Mouse (Mus musculus): ENCODE results near the gene Dip2a. TPM values are rescaled to one million over a fixed set of nuclear protein-coding genes. Genes with fewer than 3 reads are reported as not detected.

Dip2a gene
- polyA plus RNA-seq, 1 experiment from 2014 or later, result 5.7 TPM

- no peaks in the 10 kb centered on the region for H3K4me1 ChIP-seq (ENCODE audit: control insufficient read depth, insufficient read depth, low read length)
- H3K4me3 ChIP-seq (ENCODE audit: low read length), result no peak overlapping the region
- ATAC-seq (ENCODE audit: low FRiP score, low TSS enrichment), result no peak
- H3K4me2 ChIP-seq (replicated peaks; ENCODE audit: low read depth, low read length), result no peak overlapping the region
- H3K9me3 ChIP-seq (ENCODE audit: control insufficient read depth, low read length), result no peaks in the 10 kb centered on the region
- H3K36me3 ChIP-seq (ENCODE audit: control insufficient read depth, insufficient read depth, low read length), result peaks cover 70% of the 10 kb centered on the region
- no peaks in the 10 kb centered on the region for H3K27me3 ChIP-seq (ENCODE audit: control insufficient read depth, insufficient read depth, low read length)
- no peak overlapping the region for H3K27ac ChIP-seq (ENCODE audit: low read depth, low read length)
- 82% methylated on average over 5 of the region's 5 CpGs for WGBS
- no peak overlapping the region for H3K9ac ChIP-seq (ENCODE audit: low read depth, low read length)
Observed at GRCm38 (mm10) chr10:76289052-76289451, 56.0 kb downstream of the Dip2a start.

GRCm38 (mm10) chr10:76288268-76288993, 56.7 kb downstream of the Dip2a start:
- WGBS, result 82% methylated on average over 11 of the region's 11 CpGs
- ATAC-seq (ENCODE audit: low FRiP score, low TSS enrichment), result no peak
- Histone ChIP-seq H3K27ac (ENCODE audit: low read depth, low read length) (no peak overlapping the region), H3K9me3 (ENCODE audit: control insufficient read depth, low read length) (no peaks in the 10 kb centered on the region), H3K4me2 (replicated peaks; ENCODE audit: low read depth, low read length) (no peak overlapping the region), H3K27me3 (ENCODE audit: control insufficient read depth, insufficient read depth, low read length) (no peaks in the 10 kb centered on the region), H3K4me3 (ENCODE audit: low read length) (no peak overlapping the region), H3K4me1 (ENCODE audit: control insufficient read depth, insufficient read depth, low read length) (no peaks in the 10 kb centered on the region), H3K9ac (ENCODE audit: low read depth, low read length) (no peak overlapping the region), H3K36me3 (ENCODE audit: control insufficient read depth, insufficient read depth, low read length) (peaks cover 71% of the 10 kb centered on the region)

GRCm38 (mm10) chr10:76278541-76279097, 66.5 kb downstream of the Dip2a start:
- no peak for ATAC-seq (ENCODE audit: low FRiP score, low TSS enrichment)

DNA sequence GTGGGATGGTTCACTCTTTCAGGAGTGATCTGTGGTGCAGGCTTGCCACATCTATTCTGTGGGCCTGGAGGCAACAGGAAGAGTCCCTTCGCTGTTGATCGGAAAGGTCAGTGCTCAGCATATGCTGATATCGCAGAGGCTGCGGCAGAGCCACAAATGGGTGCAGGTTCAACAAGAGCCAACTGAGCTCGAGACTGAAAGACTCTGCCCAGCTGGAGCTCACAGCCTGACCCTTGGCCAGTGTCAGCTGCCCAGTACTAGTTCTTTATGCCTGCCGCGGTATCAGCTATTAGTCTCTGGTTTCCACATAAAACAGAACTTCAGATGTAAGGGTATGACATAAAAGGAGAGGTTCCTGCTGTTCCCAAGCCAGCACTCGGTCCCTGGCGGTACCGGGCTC, 69.8 kb downstream of the Dip2a start:
- no peaks in the 10 kb centered on the region for H3K4me1 ChIP-seq (ENCODE audit: control insufficient read depth, insufficient read depth, low read length)
- no peak overlapping the region for H3K9ac ChIP-seq (ENCODE audit: low read depth, low read length)
- H3K27me3 ChIP-seq (ENCODE audit: control insufficient read depth, insufficient read depth, low read length), result no peaks in the 10 kb centered on the region
- no peak for ATAC-seq (ENCODE audit: low FRiP score, low TSS enrichment)
- peaks cover 62% of the 10 kb centered on the region for H3K36me3 ChIP-seq (ENCODE audit: control insufficient read depth, insufficient read depth, low read length)
- no peak overlapping the region for H3K4me3 ChIP-seq (ENCODE audit: low read length)
- no peak overlapping the region for H3K4me2 ChIP-seq (replicated peaks; ENCODE audit: low read depth, low read length)
- no peak overlapping the region for H3K27ac ChIP-seq (ENCODE audit: low read depth, low read length)
- 78% methylated on average over 10 of the region's 10 CpGs for WGBS
- no peaks in the 10 kb centered on the region for H3K9me3 ChIP-seq (ENCODE audit: control insufficient read depth, low read length)

More at GRCm38 (mm10) chr10:76278541-76279097, 66.5 kb downstream of the Dip2a start:
- 67% methylated on average over 5 of the region's 5 CpGs for WGBS
- no peaks in the 10 kb centered on the region for H3K4me1 ChIP-seq (ENCODE audit: control insufficient read depth, insufficient read depth, low read length)
- H3K27ac ChIP-seq (ENCODE audit: low read depth, low read length), result no peak overlapping the region
- H3K36me3 ChIP-seq (ENCODE audit: control insufficient read depth, insufficient read depth, low read length), result peaks cover 54% of the 10 kb centered on the region
- H3K4me2 ChIP-seq (replicated peaks; ENCODE audit: low read depth, low read length), result no peak overlapping the region
- H3K27me3 ChIP-seq (ENCODE audit: control insufficient read depth, insufficient read depth, low read length), result no peaks in the 10 kb centered on the region
- no peak overlapping the region for H3K9ac ChIP-seq (ENCODE audit: low read depth, low read length)
- H3K4me3 ChIP-seq (ENCODE audit: low read length), result no peak overlapping the region
- H3K9me3 ChIP-seq (ENCODE audit: control insufficient read depth, low read length), result no peaks in the 10 kb centered on the region

DNA sequence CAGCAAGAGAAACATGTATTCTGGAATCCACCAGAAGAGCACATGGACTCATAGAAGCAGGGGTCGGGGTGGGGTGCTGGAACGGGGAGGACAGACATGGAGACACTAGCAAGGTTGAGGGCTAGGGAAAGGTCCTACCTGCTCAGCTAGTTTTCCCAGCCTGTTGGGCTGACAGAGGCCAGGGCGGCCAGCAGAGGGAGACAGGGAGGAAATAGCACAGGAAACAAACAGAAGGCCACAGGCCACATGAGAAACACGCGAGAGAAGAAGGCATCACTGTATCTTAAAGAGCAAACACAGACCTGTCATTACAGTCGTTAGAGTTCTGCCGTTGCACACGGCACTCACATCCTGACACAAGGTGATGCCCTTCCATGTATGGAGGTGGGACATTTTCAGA, 73.9 kb downstream of the Dip2a start:
- whole genome bisulfite sequencing, result 49% methylated on average over 8 of the region's 8 CpGs
- no peak overlapping the region for H3K27ac ChIP-seq (ENCODE audit: low read depth, low read length)
- no peaks in the 10 kb centered on the region for H3K9me3 ChIP-seq (ENCODE audit: control insufficient read depth, low read length)
- H3K4me3 ChIP-seq (ENCODE audit: low read length), result no peak overlapping the region
- no peak overlapping the region for H3K4me2 ChIP-seq (replicated peaks; ENCODE audit: low read depth, low read length)
- no peak overlapping the region for H3K9ac ChIP-seq (ENCODE audit: low read depth, low read length)
- H3K27me3 ChIP-seq (ENCODE audit: control insufficient read depth, insufficient read depth, low read length), result no peaks in the 10 kb centered on the region
- no peak for ATAC-seq (ENCODE audit: low FRiP score, low TSS enrichment)
- no peaks in the 10 kb centered on the region for H3K4me1 ChIP-seq (ENCODE audit: control insufficient read depth, insufficient read depth, low read length)
- H3K36me3 ChIP-seq (ENCODE audit: control insufficient read depth, insufficient read depth, low read length), result peaks cover 55% of the 10 kb centered on the region

DNA sequence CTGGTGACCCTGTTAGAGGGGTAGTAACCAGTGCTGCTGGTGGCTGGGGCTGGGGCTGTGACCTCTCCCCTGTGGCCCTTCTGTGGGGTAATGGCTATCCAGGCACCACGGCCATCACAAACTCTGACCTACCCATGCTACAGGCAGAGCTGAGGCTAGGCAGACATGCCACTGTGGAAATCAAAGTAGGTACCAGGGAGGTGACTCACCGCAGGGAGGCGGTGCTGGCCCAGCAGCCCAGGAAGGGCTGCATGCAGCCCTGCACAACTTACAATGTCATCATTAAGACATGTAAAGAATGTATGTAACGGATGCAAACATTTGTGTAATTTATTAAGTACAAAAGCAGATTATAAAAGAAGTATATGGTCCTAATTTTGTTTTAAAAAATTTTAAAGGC, 82.7 kb downstream of the Dip2a start:
- peaks cover 6% of the 10 kb centered on the region; the same call in 1 of the 2 replicates for H3K36me3 ChIP-seq (ENCODE audit: control insufficient read depth, insufficient read depth, low read length)
- no peak overlapping the region for H3K4me2 ChIP-seq (replicated peaks; ENCODE audit: low read depth, low read length)
- H3K9ac ChIP-seq (ENCODE audit: low read depth, low read length), result no peak overlapping the region
- no peak overlapping the region for H3K4me3 ChIP-seq (ENCODE audit: low read length)
- H3K27ac ChIP-seq (ENCODE audit: low read depth, low read length), result no peak overlapping the region
- 78% methylated on average over 4 of the region's 4 CpGs for WGBS
- no peaks in the 10 kb centered on the region for H3K4me1 ChIP-seq (ENCODE audit: control insufficient read depth, insufficient read depth, low read length)
- H3K9me3 ChIP-seq (ENCODE audit: control insufficient read depth, low read length), result no peaks in the 10 kb centered on the region
- H3K27me3 ChIP-seq (ENCODE audit: control insufficient read depth, insufficient read depth, low read length), result no peaks in the 10 kb centered on the region
- ATAC-seq (ENCODE audit: low FRiP score, low TSS enrichment), result no peak

- Histone ChIP-seq H3K4me2 (replicated peaks; ENCODE audit: low read depth, low read length) (no peak overlapping the region), H3K4me3 (ENCODE audit: low read length) (no peak overlapping the region), H3K9me3 (ENCODE audit: control insufficient read depth, low read length) (no peaks in the 10 kb centered on the region), H3K4me1 (ENCODE audit: control insufficient read depth, insufficient read depth, low read length) (no peaks in the 10 kb centered on the region), H3K27ac (ENCODE audit: low read depth, low read length) (no peak overlapping the region), H3K36me3 (ENCODE audit: control insufficient read depth, insufficient read depth, low read length) (peaks cover 6% of the 10 kb centered on the region; the same call in 1 of the 2 replicates), H3K9ac (ENCODE audit: low read depth, low read length) (no peak overlapping the region), H3K27me3 (ENCODE audit: control insufficient read depth, insufficient read depth, low read length) (no peaks in the 10 kb centered on the region)
- ATAC-seq (ENCODE audit: low FRiP score, low TSS enrichment), result no peak
- WGBS, result 62% methylated on average over 3 of the region's 3 CpGs
Observed at GRCm38 (mm10) chr10:76261447-76261846, 83.6 kb downstream of the Dip2a start.

GRCm38 (mm10) chr10:76260358-76261059, 84.6 kb downstream of the Dip2a start:
- H3K4me3 ChIP-seq (ENCODE audit: low read length), result no peak overlapping the region

More at GRCm38 (mm10) chr10:76260358-76261059, 84.6 kb downstream of the Dip2a start:
- H3K4me2 ChIP-seq (replicated peaks; ENCODE audit: low read depth, low read length), result no peak overlapping the region
- H3K9ac ChIP-seq (ENCODE audit: low read depth, low read length), result no peak overlapping the region
- no peak for ATAC-seq (ENCODE audit: low FRiP score, low TSS enrichment)
- WGBS, result 57% methylated on average over 11 of the region's 11 CpGs
- no peaks in the 10 kb centered on the region for H3K9me3 ChIP-seq (ENCODE audit: control insufficient read depth, low read length)
- H3K4me1 ChIP-seq (ENCODE audit: control insufficient read depth, insufficient read depth, low read length), result no peaks in the 10 kb centered on the region
- peaks cover 3% of the 10 kb centered on the region; the same call in 1 of the 2 replicates for H3K36me3 ChIP-seq (ENCODE audit: control insufficient read depth, insufficient read depth, low read length)
- H3K27ac ChIP-seq (ENCODE audit: low read depth, low read length), result no peak overlapping the region
- no peaks in the 10 kb centered on the region for H3K27me3 ChIP-seq (ENCODE audit: control insufficient read depth, insufficient read depth, low read length)
